In genomic region chr1:24107971-24108773, GRCm38 (mm10) we compare ENCODE assay signal across 8 mouse cellular contexts. TPM values are rescaled to one million over a fixed set of nuclear protein-coding genes. Genes with fewer than 3 reads are reported as not detected.
DNase-seq lines count a peak whose midpoint lies in the region; ATAC-seq lines count a peak whose summit lies in the region.
"Had no signal": no experiment of that assay in that cellular context is flagged by ENCODE, and none has a peak within 500 bp of the region (broad histone marks: within the 10 kb centered on the region; RNA-seq: fewer than 3 reads in every experiment).

No protein-coding gene starts in this region.

- 15% methylated on average over 10 of the region's 10 CpGs for WGBS in lung, embryonic 15.5 days
- 38% methylated on average over 10 of the region's 10 CpGs for WGBS in intestine, embryonic 16.5 days
- WGBS in limb, embryonic 15.5 days = 29% methylated on average over 10 of the region's 10 CpGs
- WGBS in stomach, embryonic 15.5 days = 33% methylated on average over 10 of the region's 10 CpGs
- WGBS in forebrain, embryonic 13.5 days = 63% methylated on average over 10 of the region's 10 CpGs

- H3K4me3 ChIP-seq in lung, embryonic 15.5 days = no peak overlapping the region
- peak overlapping the region; percentile 17 for H3K4me3 ChIP-seq in intestine, embryonic 16.5 days (ENCODE audit: low read length)
- no peak overlapping the region for H3K4me3 ChIP-seq in limb, embryonic 15.5 days
- H3K4me3 ChIP-seq in stomach, embryonic 15.5 days (replicated peaks) = no peak overlapping the region
- no peak overlapping the region for H3K4me3 ChIP-seq in forebrain, embryonic 13.5 days

- no peaks in the 10 kb centered on the region for H3K36me3 ChIP-seq in lung, embryonic 15.5 days
- H3K36me3 ChIP-seq in intestine, embryonic 16.5 days (ENCODE audit: control insufficient read depth, insufficient read depth, low read length) = no peaks in the 10 kb centered on the region
- no peaks in the 10 kb centered on the region for H3K36me3 ChIP-seq in limb, embryonic 15.5 days
- H3K36me3 ChIP-seq in stomach, embryonic 15.5 days = no peaks in the 10 kb centered on the region
- H3K36me3 ChIP-seq in forebrain, embryonic 13.5 days (ENCODE audit: poor library complexity, severe bottlenecking) = no peaks in the 10 kb centered on the region

- no peak for ATAC-seq in lung, embryonic 15.5 days (ENCODE audit: borderline replicate concordance, extremely low read depth, low FRiP score, low TSS enrichment)
- peak; percentile 91 for ATAC-seq in intestine, embryonic 16.5 days
- ATAC-seq in limb, embryonic 15.5 days (ENCODE audit: insufficient number of reproducible peaks, low FRiP score, low TSS enrichment, low read depth) = peak; percentile 48; the same call in 1 of the 2 replicates
- ATAC-seq in stomach, embryonic 15.5 days (ENCODE audit: insufficient read depth, low FRiP score, low read depth) = peak; percentile 82
- no peak for ATAC-seq in forebrain, embryonic 13.5 days

- H3K27me3 ChIP-seq in lung, embryonic 15.5 days = no peaks in the 10 kb centered on the region
- no peaks in the 10 kb centered on the region for H3K27me3 ChIP-seq in intestine, embryonic 16.5 days (replicated peaks; ENCODE audit: control insufficient read depth, insufficient read depth, low read length)
- no peaks in the 10 kb centered on the region for H3K27me3 ChIP-seq in limb, embryonic 15.5 days
- H3K27me3 ChIP-seq in stomach, embryonic 15.5 days (replicated peaks) = no peaks in the 10 kb centered on the region
- no peaks in the 10 kb centered on the region for H3K27me3 ChIP-seq in forebrain, embryonic 13.5 days

- H3K9me3 ChIP-seq in lung, embryonic 15.5 days = no peaks in the 10 kb centered on the region
- no peaks in the 10 kb centered on the region for H3K9me3 ChIP-seq in intestine, embryonic 16.5 days (ENCODE audit: control insufficient read depth, low read length)
- H3K9me3 ChIP-seq in limb, embryonic 15.5 days = no peaks in the 10 kb centered on the region
- no peaks in the 10 kb centered on the region for H3K9me3 ChIP-seq in stomach, embryonic 15.5 days
- H3K9me3 ChIP-seq in forebrain, embryonic 13.5 days (replicated peaks) = no peaks in the 10 kb centered on the region

- no peak for DNase-seq in lung, postnatal 14 days
- DNase-seq in yolk sac, embryonic 10.5 days (ENCODE audit: low spot score) = no peak
- DNase-seq: cerebellum, adult 9-10 months had no signal

- H3K9ac ChIP-seq in lung, embryonic 15.5 days = no peak overlapping the region
- no peak overlapping the region for H3K9ac ChIP-seq in intestine, embryonic 16.5 days (ENCODE audit: low read depth, low read length)
- no peak overlapping the region for H3K9ac ChIP-seq in limb, embryonic 15.5 days
- no peak overlapping the region for H3K9ac ChIP-seq in stomach, embryonic 15.5 days
- no peak overlapping the region for H3K9ac ChIP-seq in forebrain, embryonic 13.5 days

- 0 out of 2 replicates have a peak, but pooled peaks cover 12% of the 10 kb centered on the region for H3K4me1 ChIP-seq in lung, embryonic 15.5 days
- H3K4me1 ChIP-seq in intestine, embryonic 16.5 days (ENCODE audit: control insufficient read depth, insufficient read depth, low read length) = no peaks in the 10 kb centered on the region
- H3K4me1 ChIP-seq in limb, embryonic 15.5 days = peaks cover 5% of the 10 kb centered on the region; the same call in 1 of the 2 replicates
- no peaks in the 10 kb centered on the region for H3K4me1 ChIP-seq in stomach, embryonic 15.5 days
- no peaks in the 10 kb centered on the region for H3K4me1 ChIP-seq in forebrain, embryonic 13.5 days

- H3K27ac ChIP-seq in lung, embryonic 15.5 days = no peak overlapping the region
- peak overlapping the region; percentile 96 for H3K27ac ChIP-seq in intestine, embryonic 16.5 days (ENCODE audit: low read length)
- H3K27ac ChIP-seq in limb, embryonic 15.5 days = no peak overlapping the region
- peak overlapping the region; percentile 76 for H3K27ac ChIP-seq in stomach, embryonic 15.5 days
- no peak overlapping the region for H3K27ac ChIP-seq in forebrain, embryonic 13.5 days

- H3K4me2 ChIP-seq in lung, embryonic 15.5 days = peak overlapping the region; percentile 46
- peak overlapping the region; percentile 54 for H3K4me2 ChIP-seq in intestine, embryonic 16.5 days (ENCODE audit: low read depth, low read length)
- H3K4me2 ChIP-seq in limb, embryonic 15.5 days = no peak overlapping the region
- peak overlapping the region; percentile 42 for H3K4me2 ChIP-seq in stomach, embryonic 15.5 days
- H3K4me2 ChIP-seq in forebrain, embryonic 13.5 days = no peak overlapping the region

RNA-seq across cellular contexts. Expression of gene Fam135a, which starts 8.0 kb away (rescaled TPM):
- polyA plus RNA-seq in lung, embryonic 15.5 days (2015; fragmentation: Nextera tagmentation; extraction: Ambion mirVana) = 30.0 and 32.9 TPM in 2 replicates
- polyA plus RNA-seq in intestine, embryonic 16.5 days (2015; fragmentation: Nextera tagmentation; extraction: Ambion mirVana) = 31.3 and 31.8 TPM in 2 replicates
- polyA plus RNA-seq in limb, embryonic 15.5 days (2015; fragmentation: Nextera tagmentation; extraction: Ambion mirVana) = 32.5 and 34.4 TPM in 2 replicates
- polyA plus RNA-seq in stomach, embryonic 15.5 days (2015; fragmentation: Nextera tagmentation; extraction: Ambion mirVana) = 35.6 and 38.6 TPM in 2 replicates
- polyA plus RNA-seq in forebrain, embryonic 13.5 days (2015; fragmentation: Nextera tagmentation; extraction: Ambion mirVana) = 36.7 and 38.7 TPM in 2 replicates

Comparison
In these comparisons a context has a peak if more than half of its experiments do, and no peak if none do; other contexts are left out.
1. ATAC-seq: peak in intestine, embryonic 16.5 days (single experiment), limb, embryonic 15.5 days (single experiment) and stomach, embryonic 15.5 days (single experiment); none in lung, embryonic 15.5 days (single experiment) and forebrain, embryonic 13.5 days (single experiment).
2. H3K27ac ChIP-seq: peak in intestine, embryonic 16.5 days (single experiment) and stomach, embryonic 15.5 days (single experiment); none in lung, embryonic 15.5 days (single experiment), limb, embryonic 15.5 days (single experiment) and forebrain, embryonic 13.5 days (single experiment).
3. H3K4me2 ChIP-seq: peak in lung, embryonic 15.5 days (single experiment), intestine, embryonic 16.5 days (single experiment) and stomach, embryonic 15.5 days (single experiment); none in limb, embryonic 15.5 days (single experiment) and forebrain, embryonic 13.5 days (single experiment).